Mouse (Mus musculus) right cerebral cortex, postnatal 36 days (tissue): Measurements from ENCODE around the gene Fam151a.
A peak's percentile ranks its signal among the peaks of the same experiment; 100 is the strongest.
"Not testable (repeated sequence)": the region's sequence is repeated elsewhere in the genome, so short reads cannot be mapped to it uniquely, and the experiment has no call there.

ENCODE experiments used
- DNase-seq, 2 experiments: peaks; one replicate each; pipeline ENCODE4 v3.0.0; 2022; ENCODE audit warnings: low spot score in 2 of 2, mixed read lengths in 1 of 2

Fam151a gene

GRCm38 (mm10) chr4:106776998-106777397, 43.3 kb downstream of the Fam151a start:
- peak; percentile 64 to 74 for DNase-seq

DNA sequence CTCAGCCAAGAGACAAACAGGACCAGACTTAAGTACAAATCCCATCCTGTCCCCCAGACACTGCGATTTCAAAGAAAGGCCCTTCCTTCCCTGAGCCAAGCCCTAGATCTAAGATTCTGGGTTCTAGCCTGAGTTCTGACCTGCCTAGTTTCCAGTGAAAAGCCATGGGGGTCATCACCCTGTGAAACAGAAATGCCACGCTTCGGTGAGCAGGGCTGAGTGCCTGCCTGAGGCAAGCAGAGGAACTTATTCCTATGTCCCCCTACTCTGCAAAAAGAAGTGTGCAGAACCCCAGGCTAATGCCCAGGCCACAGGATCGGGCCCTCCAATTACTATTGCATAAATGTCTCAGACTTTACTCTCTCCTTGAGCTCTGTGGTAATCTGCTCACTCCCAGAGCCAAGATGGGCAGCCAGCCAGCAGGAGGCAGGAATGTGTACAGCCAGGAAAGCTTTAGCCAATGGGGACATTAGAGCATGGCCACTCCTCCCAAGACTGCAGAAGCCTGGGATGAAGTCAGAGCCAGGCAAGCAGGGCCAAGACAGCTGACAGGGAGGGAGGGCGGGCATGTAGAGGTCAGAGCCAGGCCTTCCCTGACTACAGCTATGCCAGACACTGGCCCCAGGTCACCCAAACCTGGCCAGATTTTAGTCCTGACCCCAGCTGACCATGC, 44.6 kb downstream of the Fam151a start:
- DNase-seq, result peak; percentile 85 to 86

DNA sequence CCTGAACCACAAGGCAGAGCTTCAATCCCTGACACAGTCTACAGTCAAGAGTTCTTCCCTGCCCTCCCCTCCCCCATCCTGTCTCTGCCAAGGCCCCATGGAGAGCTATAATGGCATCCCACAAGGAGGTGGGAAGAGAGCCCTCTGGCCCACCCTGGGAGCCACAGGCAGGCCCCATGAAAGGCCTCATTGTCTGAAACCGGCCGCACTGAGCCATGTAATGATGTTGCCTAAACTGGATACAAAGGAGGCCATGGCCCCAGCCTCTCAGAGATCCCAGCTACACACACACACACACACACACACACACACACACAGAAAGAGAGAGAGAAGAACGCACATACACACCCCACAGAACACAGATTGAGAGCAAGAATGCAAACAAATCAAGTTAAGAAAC, 46.4 kb downstream of the Fam151a start:
- no peak for DNase-seq

- no peak for DNase-seq
These were observed 49.4 kb downstream of the Fam151a start for GRCm38 (mm10) chr4:106783137-106783536.

DNA sequence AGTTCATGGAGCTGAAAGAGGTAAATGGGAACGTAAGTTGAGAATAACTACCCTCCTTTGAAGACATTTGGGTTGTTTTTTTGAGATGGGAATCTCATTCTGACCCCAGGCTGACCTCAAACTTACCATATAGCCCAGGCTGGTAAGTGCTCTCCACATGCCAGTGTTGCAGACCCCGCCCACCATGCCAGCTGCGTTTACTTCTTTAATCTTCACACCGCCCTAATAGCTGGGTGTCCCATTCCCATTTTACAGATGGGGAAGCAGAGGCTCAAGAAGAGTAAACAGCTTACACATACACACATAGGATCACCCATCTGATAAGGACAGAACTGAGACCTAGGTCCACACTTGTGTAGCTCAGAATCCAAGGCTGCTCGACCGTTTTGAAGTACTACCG, 51.1 kb downstream of the Fam151a start:
- no peak for DNase-seq

DNA sequence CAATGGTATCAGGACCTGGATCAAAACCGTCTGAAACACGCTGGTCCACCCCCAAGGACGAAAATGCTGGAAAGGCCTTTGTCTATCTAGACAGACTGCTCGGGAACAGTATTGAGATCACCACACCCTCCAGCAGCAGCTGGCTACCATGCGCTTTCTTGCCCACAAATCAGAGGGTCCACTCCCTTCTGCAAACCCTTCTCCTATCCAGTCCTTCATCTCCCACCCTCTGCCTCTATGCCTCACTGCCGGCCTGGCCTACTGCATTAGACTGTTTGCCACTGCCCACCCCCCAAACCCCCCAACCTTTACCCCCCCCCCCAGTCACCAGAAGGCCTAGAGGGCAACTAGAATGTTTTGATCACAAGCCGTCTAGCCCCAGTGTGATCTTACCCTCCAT, 51.7 kb downstream of the Fam151a start:
- no peak for DNase-seq

DNA sequence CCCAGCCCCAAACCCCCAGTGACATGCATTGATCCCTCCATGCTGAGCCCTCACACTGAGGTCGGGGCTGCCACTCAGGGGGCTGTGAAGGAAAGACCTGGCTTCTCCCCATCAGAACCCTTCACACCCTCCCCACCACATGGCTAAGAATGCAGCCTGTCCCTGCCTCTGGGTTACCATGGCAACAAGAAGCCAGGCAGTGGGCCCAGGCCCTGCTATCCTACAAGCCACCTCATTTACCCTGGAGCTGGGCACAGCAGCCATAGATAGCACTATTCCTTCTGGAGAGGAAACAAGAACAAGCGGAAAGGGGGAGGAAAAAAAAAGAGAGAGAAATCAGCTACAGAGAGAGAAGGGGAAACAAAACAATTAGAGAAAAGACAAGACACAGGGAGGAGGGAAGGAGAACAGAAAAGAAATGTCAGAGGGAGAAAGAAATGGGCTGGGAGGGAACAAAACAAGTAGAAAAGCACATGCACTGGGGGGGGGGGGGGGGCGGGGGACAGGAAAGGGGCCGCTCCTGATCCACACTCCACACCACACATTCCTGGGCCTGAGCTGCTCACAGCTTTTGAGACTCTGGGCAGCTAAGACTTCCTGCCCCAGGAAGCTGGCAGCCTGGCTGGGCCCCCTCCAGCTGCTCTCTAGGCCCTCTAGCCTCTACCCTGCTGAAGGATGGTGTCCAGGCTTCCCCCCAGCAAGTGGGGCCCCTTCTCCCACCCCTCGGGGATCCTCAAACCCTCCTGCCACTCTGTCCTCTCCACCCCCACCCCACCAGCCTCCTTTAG, 52.3 kb downstream of the Fam151a start:
- DNase-seq, result peak; percentile 78 to 84

DNA sequence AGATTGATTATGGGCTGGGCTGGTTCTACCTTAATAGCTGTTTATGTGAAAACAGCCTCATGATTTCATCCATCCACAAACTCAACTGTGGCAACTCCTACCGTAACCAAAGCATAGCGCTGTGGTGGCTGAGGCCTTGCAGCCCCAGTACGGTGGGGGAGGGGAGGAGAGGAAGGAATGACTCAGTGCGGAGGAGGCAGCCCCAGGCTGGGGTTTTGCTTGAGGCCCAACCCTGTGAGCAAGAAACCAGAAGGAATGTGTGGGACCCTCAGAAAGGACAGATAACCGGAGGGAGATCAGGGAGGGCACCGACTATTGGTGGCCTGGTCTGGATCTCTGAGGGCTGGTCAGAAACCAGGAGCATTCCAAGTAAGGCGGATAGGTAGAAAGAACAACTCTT, 54.1 kb downstream of the Fam151a start:
- DNase-seq, result peak in 1 of 2 experiments; percentile 47

DNA sequence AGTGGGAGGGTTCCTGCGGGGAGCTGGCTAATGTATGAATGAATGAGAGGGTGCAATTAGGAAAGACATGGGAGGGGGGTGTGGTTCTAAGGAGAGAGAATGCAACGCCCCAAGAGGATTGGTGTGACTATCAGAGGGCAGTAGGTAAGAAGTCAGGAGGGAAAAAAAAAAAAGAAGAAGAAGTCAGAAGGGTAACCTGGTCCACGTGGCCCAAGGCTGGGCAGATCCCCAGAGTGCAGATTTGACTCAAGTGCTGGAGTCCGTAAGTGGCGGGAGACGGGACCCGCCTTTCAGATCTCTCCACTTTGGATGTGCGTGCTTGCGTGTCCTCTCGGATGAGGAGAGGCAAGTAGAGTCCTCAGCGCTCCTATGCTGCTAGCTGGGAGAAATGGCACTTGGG, 54.9 kb downstream of the Fam151a start:
- DNase-seq, result no peak

GRCm38 (mm10) chr4:106789705-106790104, 56.0 kb downstream of the Fam151a start:
- peak; percentile 37 to 42 for DNase-seq

- DNase-seq, result not testable (repeated sequence)
These were observed 56.5 kb downstream of the Fam151a start for GRCm38 (mm10) chr4:106790218-106790617.

DNA sequence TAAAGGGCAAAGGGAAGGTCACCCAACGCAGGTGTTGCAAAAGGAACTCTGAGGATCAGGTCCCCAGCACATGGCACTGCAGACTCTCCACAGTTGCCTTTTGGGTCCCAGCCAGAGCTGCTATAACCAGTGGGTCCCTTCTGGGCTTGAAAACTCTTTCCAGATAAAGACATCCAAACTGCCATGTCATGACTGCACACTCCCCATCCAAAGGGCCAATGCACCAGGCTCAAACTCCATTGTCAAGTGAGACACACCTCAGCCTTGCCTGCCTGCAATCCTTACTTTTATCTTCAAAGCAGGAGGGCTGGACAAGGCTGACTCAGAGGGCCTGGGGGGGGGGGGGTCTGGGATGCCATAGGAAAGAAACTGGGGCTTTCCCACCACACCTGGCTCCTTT, 57.2 kb downstream of the Fam151a start:
- DNase-seq, result no peak

DNA sequence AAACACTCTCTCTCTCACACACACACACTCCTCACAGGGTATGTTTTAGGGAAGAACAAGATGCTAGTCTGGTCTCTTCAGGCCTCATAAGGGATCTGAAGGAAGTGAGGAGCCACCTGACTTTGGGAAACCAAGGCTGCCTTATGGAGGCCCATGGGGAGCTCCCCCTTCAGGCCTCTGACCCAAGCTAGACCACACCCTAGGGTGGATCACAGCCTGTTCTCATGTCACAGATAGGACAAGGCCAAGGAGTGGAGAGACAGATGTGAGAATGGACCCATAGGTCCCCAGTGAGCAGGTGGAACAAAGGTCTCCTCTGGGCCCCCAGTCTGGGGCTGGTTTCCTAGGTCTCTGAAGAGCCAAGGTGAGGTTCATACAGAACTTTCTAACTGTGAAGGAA, 58.6 kb downstream of the Fam151a start:
- DNase-seq, result no peak

DNA sequence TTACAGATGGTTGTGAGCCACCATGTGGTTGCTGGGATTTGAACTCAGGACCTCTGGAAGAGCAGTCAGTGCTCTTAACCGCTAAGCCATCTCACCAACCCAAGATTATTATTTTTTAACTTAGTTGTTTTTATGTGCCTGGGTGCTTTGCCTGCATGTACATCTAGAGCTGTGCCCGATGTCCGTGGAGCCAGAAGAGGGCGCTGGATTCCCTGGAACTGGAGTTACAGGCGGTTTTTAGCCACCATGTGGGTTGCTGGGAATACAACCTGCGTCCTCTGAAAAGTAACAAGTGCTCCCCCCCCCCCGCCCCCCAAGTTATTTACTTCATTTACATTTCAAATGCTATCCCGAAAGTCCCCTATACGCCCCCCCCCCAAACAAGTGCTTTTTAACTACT, 60.1 kb downstream of the Fam151a start:
- not testable (repeated sequence) for DNase-seq

- no peak for DNase-seq
These were observed 60.6 kb downstream of the Fam151a start for GRCm38 (mm10) chr4:106794247-106794646.

- no peak for DNase-seq
These were observed 61.6 kb downstream of the Fam151a start for GRCm38 (mm10) chr4:106795289-106795688.
